Mouse (Mus musculus): ENCODE measurements around the gene Rab22a.

DNA sequence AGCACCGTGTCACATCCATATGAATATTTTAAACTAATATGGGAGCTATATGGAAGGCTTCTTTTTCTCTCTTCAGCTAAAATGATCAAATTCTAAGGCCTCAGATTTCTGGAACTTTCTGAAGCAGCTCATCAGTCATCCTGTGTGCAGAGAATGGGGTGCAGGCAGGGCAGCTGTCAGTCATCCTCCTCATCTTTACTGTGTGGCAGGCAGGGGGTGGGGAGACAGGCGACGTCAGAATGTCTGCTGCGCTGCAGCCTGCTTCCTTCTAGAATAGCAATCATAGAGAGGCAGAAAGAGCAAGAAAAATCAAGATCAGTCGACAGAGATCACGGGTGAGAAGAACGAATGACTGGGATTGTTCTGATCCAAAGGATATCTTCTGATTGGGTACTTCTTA is 43.4 kb upstream of the Rab22a start:
- no peak for TF ChIP-seq EP300 (IDR thresholded peaks at IDR 0.05; ENCODE audit: low read depth)
- TF ChIP-seq CTCF (IDR thresholded peaks at IDR 0.05; ENCODE audit: low read depth), result no peak
